Mouse (Mus musculus) intestine, embryonic 16.5 days (tissue): ENCODE measurements around the gene Gnai3. TPM values are rescaled to one million over a fixed set of nuclear protein-coding genes. Genes with fewer than 3 reads are reported as not detected.
A peak's percentile ranks its signal among the peaks of the same experiment; 100 is the strongest.

Experiments
- ATAC-seq: fragments of 200-750 bp; cut with Nextera tagmentation; 2 replicates; pipeline ENCODE4 v1.8.0; 2017; ENCODE audit warnings: moderate TSS enrichment, moderate library complexity
- H3K27ac ChIP-seq: fragments of 300-500 bp; sonication (generic); 2 replicates; pipeline ENCODE4 v1.5.1; 2014; ENCODE audit warnings: mild to moderate bottlenecking, low read length
- H3K27me3 ChIP-seq: fragments of 300-500 bp; sonication (generic); replicated peaks from 2 replicates; pipeline ENCODE4 v1.6.1; 2014; ENCODE audit warnings: low read length, control low read depth, mixed read lengths; ENCODE audit not compliant: control insufficient read depth, insufficient read depth
- H3K36me3 ChIP-seq: fragments of 300-500 bp; sonication (generic); 2 replicates; pipeline ENCODE4 v1.6.1; 2014; ENCODE audit warnings: low read length, control low read depth; ENCODE audit not compliant: control insufficient read depth, insufficient read depth
- H3K4me1 ChIP-seq: fragments of 300-500 bp; sonication (generic); 2 replicates; pipeline ENCODE4 v1.6.1; 2014; ENCODE audit warnings: low read length, control low read depth, mixed read lengths; ENCODE audit not compliant: control insufficient read depth, insufficient read depth
- H3K4me2 ChIP-seq: fragments of 300-500 bp; sonication (generic); 2 replicates; pipeline ENCODE4 v1.6.1; 2014; ENCODE audit warnings: low read depth, low read length, control low read depth
- H3K4me3 ChIP-seq: fragments of 300-500 bp; sonication (generic); 2 replicates; pipeline ENCODE4 v1.5.1; 2014; ENCODE audit warnings: mild to moderate bottlenecking, low read length
- H3K9ac ChIP-seq: fragments of 300-500 bp; sonication (generic); 2 replicates; pipeline ENCODE4 v1.6.1; 2014; ENCODE audit warnings: low read depth, low read length
- H3K9me3 ChIP-seq: fragments of 300-500 bp; sonication (generic); 2 replicates; pipeline ENCODE4 v1.6.1; 2016; ENCODE audit warnings: low read length, control low read depth; ENCODE audit not compliant: control insufficient read depth
- WGBS: fragments of 180-500 bp; shearing (Covaris S2); extraction: QIAGEN DNeasy Blood & Tissue Kit; methylation state at CpG from one replicate; pipeline ENCODE4 v1.1.7; 2014; 5-methylcytosine and 5-hydroxymethylcytosine counted together
- polyA plus RNA-seq: library from polyadenylated mRNA; unstranded; fragments of >200 nt; fragmentation: Nextera tagmentation; extraction: Ambion mirVana; gene quantifications from 2 replicates; pipeline ENCODE4 v1.2.1, GENCODE M21; 2015

The Gnai3 gene
- polyA plus RNA-seq, 1 experiment from 2014 or later = 170 TPM

GRCm38 (mm10) chr3:108164807-108165206 lies 18.9 kb upstream of the Gnai3 start:
- no peaks in the 10 kb centered on the region for H3K9me3 ChIP-seq
- H3K27ac ChIP-seq = no peak overlapping the region
- H3K4me1 ChIP-seq = peaks cover 16% of the 10 kb centered on the region
- H3K9ac ChIP-seq = no peak overlapping the region
- H3K4me3 ChIP-seq = peak overlapping the region; percentile 21; the same call in 1 of the 2 replicates
- peak overlapping the region; percentile 38 for H3K4me2 ChIP-seq
- H3K27me3 ChIP-seq = 0 out of 2 replicates have a peak, but pooled peaks cover 2% of the 10 kb centered on the region
- no peaks in the 10 kb centered on the region for H3K36me3 ChIP-seq
- WGBS = 17% methylated on average over 9 of the region's 9 CpGs
- ATAC-seq = peak; percentile 55

GRCm38 (mm10) chr3:108164091-108164490 lies 18.1 kb upstream of the Gnai3 start:
- Histone ChIP-seq H3K27ac (no peak overlapping the region), H3K9ac (no peak overlapping the region), H3K4me2 (no peak overlapping the region), H3K4me1 (peaks cover 16% of the 10 kb centered on the region), H3K27me3 (0 out of 2 replicates have a peak, but pooled peaks cover 2% of the 10 kb centered on the region), H3K9me3 (no peaks in the 10 kb centered on the region), H3K4me3 (no peak overlapping the region), H3K36me3 (no peaks in the 10 kb centered on the region)
- WGBS = 71% methylated on average over 5 of the region's 5 CpGs
- ATAC-seq = no peak

DNA sequence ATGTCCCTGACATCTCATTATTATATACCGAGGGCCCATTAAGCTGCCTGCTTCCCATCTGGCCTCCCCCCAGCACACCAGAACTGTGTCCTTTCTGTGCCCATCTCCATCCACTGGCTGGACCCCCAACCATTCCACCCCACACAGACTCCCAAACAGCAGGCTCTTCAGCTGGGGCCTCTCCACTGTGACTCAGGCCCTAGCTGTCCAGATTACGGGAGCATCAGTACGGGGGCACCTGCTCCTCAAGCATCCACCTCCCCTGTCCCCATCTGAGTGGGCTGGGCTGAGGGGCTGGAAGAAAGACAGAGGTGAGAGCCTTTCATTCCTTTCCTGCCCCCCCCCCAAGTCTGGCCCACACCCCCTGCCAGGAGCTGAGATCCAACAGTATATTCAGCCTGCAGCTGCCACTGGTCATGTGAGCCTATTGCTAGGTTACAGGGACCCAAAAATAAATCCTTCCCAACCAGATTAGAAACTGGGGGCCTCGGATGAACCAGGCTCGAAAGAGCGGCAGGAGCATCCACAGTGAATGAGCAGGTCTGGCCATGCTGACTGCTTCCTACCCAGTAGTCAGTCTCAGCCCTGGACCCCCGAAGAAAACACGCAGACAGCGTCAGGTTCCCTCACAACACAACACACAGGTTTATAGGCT lies 12.6 kb upstream of the Gnai3 start:
- ATAC-seq = no peak
- H3K27ac ChIP-seq = no peak overlapping the region
- no peak overlapping the region for H3K4me3 ChIP-seq
- H3K27me3 ChIP-seq = 0 out of 2 replicates have a peak, but pooled peaks cover 2% of the 10 kb centered on the region
- H3K4me1 ChIP-seq = no peaks in the 10 kb centered on the region
- H3K9ac ChIP-seq = 0 out of 2 replicates have a peak overlapping the region, but pooled peaks have one; percentile 7
- no peak overlapping the region for H3K4me2 ChIP-seq
- no peaks in the 10 kb centered on the region for H3K36me3 ChIP-seq
- H3K9me3 ChIP-seq = no peaks in the 10 kb centered on the region
- 63% methylated on average over 9 of the region's 9 CpGs for WGBS

DNA sequence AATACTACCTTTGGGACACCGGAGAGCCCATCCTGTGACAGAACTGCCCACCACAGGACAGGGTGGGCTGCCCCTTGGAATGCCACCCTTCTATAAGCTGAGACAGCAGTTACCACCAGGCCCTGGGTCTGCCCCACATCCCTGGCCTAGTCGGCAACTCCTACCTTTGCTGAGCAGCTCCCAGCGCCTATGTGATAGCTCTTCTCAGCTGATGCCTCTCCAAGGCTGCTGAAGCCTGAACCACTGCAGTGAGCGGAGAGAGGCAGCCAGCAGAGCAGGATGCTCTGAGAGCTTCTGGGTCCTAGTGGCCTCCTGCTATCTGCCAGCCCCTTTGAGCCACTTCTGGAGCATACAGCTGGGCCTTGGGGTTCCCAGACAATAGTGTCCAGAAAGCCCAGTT lies 8.7 kb upstream of the Gnai3 start, which contains the start of gene Gpr61:
Gene Gpr61, minus strand, starts transcription at position 227 of the 400 bp plus-strand sequence.
- H3K4me3 ChIP-seq = no peak within 1 kb of the TSS
- H3K4me1 ChIP-seq = no peaks in the 10 kb centered on the region
- no peak within 1 kb of the TSS for H3K9ac ChIP-seq
- 41% methylated on average over 4 of the region's 4 CpGs for WGBS
- H3K9me3 ChIP-seq = no peaks in the 10 kb centered on the region
- no peak; the same call in 1 of the 2 replicates for ATAC-seq
- H3K27ac ChIP-seq = no peak within 1 kb of the TSS
- H3K27me3 ChIP-seq = no peaks in the 10 kb centered on the region
- no peak within 1 kb of the TSS for H3K4me2 ChIP-seq
- H3K36me3 ChIP-seq = no peaks in the 10 kb centered on the region

DNA sequence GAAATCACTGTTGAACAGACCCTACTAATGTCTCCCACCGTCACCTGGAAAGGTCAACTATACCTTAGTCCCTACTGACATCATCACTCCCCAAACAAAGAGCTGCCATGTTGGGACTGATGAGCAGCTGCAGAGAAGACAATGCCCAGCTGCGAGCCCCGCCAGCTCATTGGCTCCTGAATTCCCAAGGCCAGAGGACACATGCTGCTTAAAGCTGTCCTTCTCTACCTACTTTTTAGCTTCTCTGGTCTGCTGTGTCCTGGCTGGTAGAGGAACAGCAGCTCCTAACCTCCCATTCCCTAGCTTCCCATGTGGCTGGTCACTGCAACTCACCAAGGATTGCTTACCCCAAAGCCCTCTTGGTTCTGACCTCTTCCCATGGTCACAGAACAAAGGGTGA lies 6.3 kb upstream of the Gnai3 start:
- Histone ChIP-seq H3K4me2 (no peak overlapping the region), H3K27me3 (no peaks in the 10 kb centered on the region), H3K4me3 (no peak overlapping the region), H3K36me3 (no peaks in the 10 kb centered on the region), H3K9me3 (no peaks in the 10 kb centered on the region), H3K27ac (no peak overlapping the region), H3K4me1 (no peaks in the 10 kb centered on the region), H3K9ac (no peak overlapping the region)
- ATAC-seq = no peak
- 92% methylated on average over 3 of the region's 3 CpGs for WGBS

- no peak overlapping the region for H3K27ac ChIP-seq
- 66% methylated on average over 11 of the region's 11 CpGs for WGBS
Measured at GRCm38 (mm10) chr3:108147386-108148235, 1.7 kb upstream of the Gnai3 start.

GRCm38 (mm10) chr3:108146671-108147070 lies 725 bp upstream of the Gnai3 start:
- Histone ChIP-seq H3K36me3 (no peaks in the 10 kb centered on the region), H3K27me3 (no peaks in the 10 kb centered on the region), H3K27ac (peak overlapping the region; percentile 59; the same call in 1 of the 2 replicates), H3K9me3 (no peaks in the 10 kb centered on the region), H3K4me1 (peaks cover 7% of the 10 kb centered on the region), H3K4me2 (peak overlapping the region; percentile 88), H3K4me3 (peak overlapping the region; percentile 99), H3K9ac (peak overlapping the region; percentile 99)
- no peak for ATAC-seq
- 51% methylated on average over 5 of the region's 5 CpGs for WGBS

More at GRCm38 (mm10) chr3:108147386-108148235, 1.7 kb upstream of the Gnai3 start:
- peak; percentile 55 for ATAC-seq
- H3K36me3 ChIP-seq = no peaks in the 10 kb centered on the region
- H3K4me1 ChIP-seq = peaks cover 7% of the 10 kb centered on the region
- H3K9ac ChIP-seq = no peak overlapping the region
- no peak overlapping the region for H3K4me3 ChIP-seq
- H3K9me3 ChIP-seq = no peaks in the 10 kb centered on the region
- H3K27me3 ChIP-seq = no peaks in the 10 kb centered on the region
- no peak overlapping the region for H3K4me2 ChIP-seq

- Histone ChIP-seq H3K27ac (no peak overlapping the region), H3K9ac (no peak overlapping the region), H3K4me2 (no peak overlapping the region), H3K27me3 (no peaks in the 10 kb centered on the region), H3K4me1 (peaks cover 8% of the 10 kb centered on the region), H3K4me3 (no peak overlapping the region), H3K9me3 (no peaks in the 10 kb centered on the region), H3K36me3 (0 out of 2 replicates have a peak, but pooled peaks cover 2% of the 10 kb centered on the region)
- ATAC-seq = no peak
- 74% methylated on average over 4 of the region's 4 CpGs for WGBS
Measured at GRCm38 (mm10) chr3:108140786-108141185, 5.2 kb downstream of the Gnai3 start.

GRCm38 (mm10) chr3:108139113-108139512 lies 6.8 kb downstream of the Gnai3 start:
- H3K27me3 ChIP-seq = no peaks in the 10 kb centered on the region
- no peaks in the 10 kb centered on the region for H3K9me3 ChIP-seq
- H3K4me3 ChIP-seq = no peak overlapping the region
- no peak overlapping the region for H3K4me2 ChIP-seq
- peaks cover 5% of the 10 kb centered on the region for H3K4me1 ChIP-seq
- ATAC-seq = peak; percentile 66; the same call in 1 of the 2 replicates
- 0 out of 2 replicates have a peak, but pooled peaks cover 2% of the 10 kb centered on the region for H3K36me3 ChIP-seq
- H3K9ac ChIP-seq = no peak overlapping the region
- no peak overlapping the region for H3K27ac ChIP-seq
- WGBS = 47% methylated on average over 1 of the region's 1 CpGs
